Mouse (Mus musculus) kidney, embryonic 16.5 days (tissue): Measurements from ENCODE around the gene Thada. TPM values are rescaled to one million over a fixed set of nuclear protein-coding genes. Genes with fewer than 3 reads are reported as not detected.

Experiments
- ATAC-seq: fragments of 200-750 bp; cut with Nextera tagmentation; 2 replicates; pipeline ENCODE4 v1.8.0; 2017; ENCODE audit warnings: moderate TSS enrichment; ENCODE audit not compliant: low FRiP score, low TSS enrichment
- H3K27ac ChIP-seq: fragments of 300-500 bp; sonication (generic); 2 replicates; pipeline ENCODE4 v1.5.1; 2014; ENCODE audit warnings: low read length
- H3K27me3 ChIP-seq: fragments of 300-500 bp; sonication (generic); 2 replicates; pipeline ENCODE4 v1.6.1; 2014; ENCODE audit warnings: low read length, control low read depth, mixed read lengths; ENCODE audit not compliant: insufficient read depth
- H3K36me3 ChIP-seq: fragments of 300-500 bp; sonication (generic); 2 replicates; pipeline ENCODE4 v1.6.1; 2014; ENCODE audit warnings: low read length, control low read depth, mixed read lengths; ENCODE audit not compliant: insufficient read depth
- H3K4me1 ChIP-seq: fragments of 300-500 bp; sonication (generic); 2 replicates; pipeline ENCODE4 v1.6.1; 2014; ENCODE audit warnings: low read length, control low read depth, mixed read lengths; ENCODE audit not compliant: insufficient read depth
- H3K4me2 ChIP-seq: fragments of 300-500 bp; sonication (generic); replicated peaks from 2 replicates; pipeline ENCODE4 v1.6.1; 2014; ENCODE audit warnings: low read depth, low read length
- H3K4me3 ChIP-seq: fragments of 300-500 bp; sonication (generic); 2 replicates; pipeline ENCODE4 v1.5.1; 2014; ENCODE audit warnings: mild to moderate bottlenecking, low read length
- H3K9ac ChIP-seq: fragments of 300-500 bp; sonication (generic); replicated peaks from 2 replicates; pipeline ENCODE4 v1.6.1; 2014; ENCODE audit warnings: low read length
- H3K9me3 ChIP-seq: fragments of 300-500 bp; sonication (generic); 2 replicates; pipeline ENCODE4 v1.6.1; 2016; ENCODE audit warnings: low read length, control low read depth
- WGBS: fragments of 180-500 bp; shearing (Covaris S2); extraction: QIAGEN DNeasy Blood & Tissue Kit; methylation state at CpG from one replicate; pipeline ENCODE4 v1.1.7; 2014; 5-methylcytosine and 5-hydroxymethylcytosine counted together
- polyA plus RNA-seq: library from polyadenylated mRNA; unstranded; fragments of >200 nt; fragmentation: Nextera tagmentation; extraction: Ambion mirVana; gene quantifications from 2 replicates; pipeline ENCODE4 v1.2.1, GENCODE M21; 2015

The Thada gene
- polyA plus RNA-seq, 1 experiment from 2014 or later, result 9.2 TPM

- H3K4me1 ChIP-seq, result peaks cover 43% of the 10 kb centered on the region
- peak overlapping the region; percentile 61 for H3K4me2 ChIP-seq
- peak overlapping the region; percentile 36 for H3K4me3 ChIP-seq
- no peaks in the 10 kb centered on the region for H3K9me3 ChIP-seq
- H3K27ac ChIP-seq, result peak overlapping the region; percentile 95
- no peaks in the 10 kb centered on the region for H3K27me3 ChIP-seq
- 19% methylated on average over 16 of the region's 16 CpGs for WGBS
- peaks cover 17% of the 10 kb centered on the region for H3K36me3 ChIP-seq
- no peak for ATAC-seq
- H3K9ac ChIP-seq, result peak overlapping the region; percentile 70; the same call in 1 of the 2 replicates
Observed at GRCm38 (mm10) chr17:84182311-84183271, 283.4 kb downstream of the Thada start.

DNA sequence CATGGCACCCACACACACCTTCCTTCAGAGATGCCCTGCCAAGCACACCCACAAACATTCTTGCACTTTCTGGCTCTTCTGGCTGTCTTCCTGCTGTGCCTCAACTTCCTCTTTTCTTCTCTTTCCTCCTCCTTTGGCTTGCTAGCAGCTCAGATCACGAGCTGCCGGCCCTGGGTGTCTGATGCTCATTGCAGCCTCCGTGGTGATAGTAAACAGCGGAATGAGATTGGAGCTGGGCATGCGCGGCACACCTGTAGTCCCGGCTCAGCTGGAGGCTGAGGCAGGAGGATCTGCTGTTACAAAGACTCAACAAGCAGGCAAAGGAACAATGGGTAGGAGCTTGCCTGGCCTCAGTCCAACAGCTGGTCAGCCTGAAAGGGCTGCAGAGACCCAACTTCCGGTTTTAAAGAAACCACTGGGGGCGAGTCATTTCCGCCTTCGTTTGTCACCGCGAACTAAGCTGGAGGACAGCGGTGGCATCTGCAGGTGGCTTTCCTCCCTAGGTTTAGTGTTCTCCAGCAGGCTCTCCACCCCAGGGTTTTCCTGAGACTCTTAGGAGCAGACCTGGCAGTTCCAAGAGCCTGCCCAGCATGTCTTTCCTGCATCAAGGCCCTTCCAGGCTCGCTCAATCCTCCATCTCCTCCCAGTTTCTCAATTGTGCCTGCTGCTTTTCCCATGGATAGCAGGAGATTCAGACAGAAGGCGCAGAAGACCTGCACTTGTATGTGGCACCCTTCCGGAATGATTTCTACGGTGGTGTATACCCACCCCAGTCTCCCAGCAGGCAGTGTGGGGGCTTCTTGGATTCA, 284.3 kb downstream of the Thada start:
- Histone ChIP-seq H3K4me1 (peaks cover 47% of the 10 kb centered on the region), H3K9me3 (no peaks in the 10 kb centered on the region), H3K27ac (peak overlapping the region; percentile 95), H3K9ac (peak overlapping the region; percentile 30; the same call in 1 of the 2 replicates), H3K27me3 (no peaks in the 10 kb centered on the region), H3K4me2 (no peak overlapping the region), H3K36me3 (peaks cover 17% of the 10 kb centered on the region), H3K4me3 (no peak overlapping the region)
- 64% methylated on average over 18 of the region's 18 CpGs for WGBS
- no peak for ATAC-seq

DNA sequence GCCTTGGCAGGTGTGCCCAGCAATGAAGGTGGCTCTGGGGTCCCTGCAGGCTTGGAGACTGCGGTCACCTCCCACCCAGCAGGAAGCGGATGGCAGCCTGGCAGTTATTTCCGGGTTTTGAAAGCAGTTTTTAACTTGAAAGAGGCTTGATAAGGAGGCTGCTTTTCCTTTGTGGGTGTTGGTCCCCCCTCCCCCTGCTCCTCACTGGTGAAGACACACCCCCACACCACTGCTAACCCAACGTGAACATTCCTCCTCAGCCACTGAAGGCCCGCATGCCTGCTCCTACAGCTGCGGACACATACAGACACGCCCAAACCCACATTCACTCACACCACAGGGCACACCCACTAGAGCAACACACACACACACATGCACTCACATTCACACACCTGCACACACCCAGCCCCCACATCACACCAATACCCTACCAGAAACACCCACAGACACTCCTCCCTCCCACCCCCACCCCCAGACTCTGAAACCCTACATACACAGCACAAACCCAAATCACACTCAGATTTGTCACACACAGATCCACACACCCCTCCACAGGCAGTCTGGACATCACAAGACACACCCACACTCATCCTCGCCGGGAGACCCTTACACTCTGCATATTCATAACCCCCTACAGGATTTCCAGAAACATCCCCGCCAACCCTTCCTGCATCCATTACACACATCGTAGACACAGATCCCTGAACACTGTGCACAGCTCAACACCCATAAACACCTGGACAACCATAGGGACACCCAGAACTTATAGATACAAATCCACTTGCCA, 285.1 kb downstream of the Thada start:
- H3K27ac ChIP-seq, result peak overlapping the region; percentile 95
- no peak overlapping the region for H3K4me3 ChIP-seq
- 0 out of 2 replicates have a peak overlapping the region, but pooled peaks have one; percentile 3 for H3K9ac ChIP-seq
- H3K4me1 ChIP-seq, result peaks cover 47% of the 10 kb centered on the region
- H3K27me3 ChIP-seq, result no peaks in the 10 kb centered on the region
- peak; percentile 46; the same call in 1 of the 2 replicates for ATAC-seq
- WGBS, result 37% methylated on average over 11 of the region's 11 CpGs
- H3K4me2 ChIP-seq, result no peak overlapping the region; the same call in 1 of the 2 replicates
- H3K36me3 ChIP-seq, result peaks cover 9% of the 10 kb centered on the region
- no peaks in the 10 kb centered on the region for H3K9me3 ChIP-seq

- no peak overlapping the region for H3K9ac ChIP-seq
- H3K27me3 ChIP-seq, result no peaks in the 10 kb centered on the region
- ATAC-seq, result no peak
- peaks cover 47% of the 10 kb centered on the region for H3K4me1 ChIP-seq
- 68% methylated on average over 4 of the region's 4 CpGs for WGBS
- no peak overlapping the region for H3K4me3 ChIP-seq
- H3K36me3 ChIP-seq, result peaks cover 2% of the 10 kb centered on the region; the same call in 1 of the 2 replicates
- H3K27ac ChIP-seq, result peak overlapping the region; percentile 95
- no peak overlapping the region for H3K4me2 ChIP-seq
- H3K9me3 ChIP-seq, result peaks cover 4% of the 10 kb centered on the region
Observed at GRCm38 (mm10) chr17:84179973-84180365, 286.0 kb downstream of the Thada start.

DNA sequence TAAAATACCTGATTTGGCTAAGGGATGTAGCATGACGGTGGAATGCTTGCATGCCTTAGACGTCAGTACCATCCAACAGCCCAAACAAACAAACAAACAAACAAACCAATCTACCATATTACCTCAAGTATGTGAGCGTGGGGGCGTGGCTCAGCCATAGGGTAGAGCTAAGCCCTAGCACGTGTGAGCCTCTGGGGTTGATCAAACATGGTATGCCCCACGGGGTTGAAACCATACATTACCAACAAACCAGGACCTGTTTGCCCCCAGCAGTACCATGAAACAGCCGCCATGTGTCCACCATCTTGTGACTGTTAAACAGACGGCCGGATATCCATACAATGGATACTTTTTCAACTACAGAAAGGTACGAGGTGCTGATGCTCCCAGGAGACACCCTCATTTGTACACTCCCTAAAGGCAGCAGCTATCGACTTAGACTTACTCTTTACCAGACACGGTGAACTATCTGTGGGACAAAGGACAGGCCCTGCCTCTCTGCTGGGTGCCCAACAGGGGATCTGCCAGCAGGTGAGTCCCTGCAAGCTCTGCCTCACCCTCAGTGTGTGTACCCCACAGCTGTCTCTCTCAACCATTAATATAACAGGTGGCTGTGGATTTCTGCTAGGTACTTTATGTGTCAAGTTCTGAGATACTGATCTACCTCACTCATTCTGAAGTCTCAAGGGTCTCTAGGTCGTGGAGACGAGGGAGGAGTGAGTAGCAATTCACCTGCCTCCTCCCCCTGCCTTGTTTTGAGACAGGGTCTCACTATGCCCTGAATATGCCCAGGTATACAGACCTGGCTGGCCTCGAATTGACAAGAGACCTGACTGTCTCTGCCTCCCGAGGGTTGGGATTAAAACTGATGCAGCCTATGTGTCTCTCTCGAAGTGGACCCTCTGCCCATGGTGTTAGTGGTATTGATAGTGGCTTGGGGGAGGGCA, 286.7 kb downstream of the Thada start:
- H3K4me2 ChIP-seq, result no peak overlapping the region

GRCm38 (mm10) chr17:84177481-84177880, 288.5 kb downstream of the Thada start:
- Histone ChIP-seq H3K4me1 (peaks cover 34% of the 10 kb centered on the region), H3K4me2 (no peak overlapping the region), H3K36me3 (no peaks in the 10 kb centered on the region; the same call in 1 of the 2 replicates), H3K4me3 (no peak overlapping the region), H3K9me3 (peaks cover 4% of the 10 kb centered on the region), H3K9ac (no peak overlapping the region), H3K27me3 (no peaks in the 10 kb centered on the region), H3K27ac (peak overlapping the region; percentile 49)
- WGBS, result 33% methylated on average over 8 of the region's 8 CpGs
- ATAC-seq, result no peak

More for the DNA sequence above, 286.7 kb downstream of the Thada start:
- Histone ChIP-seq H3K4me1 (peaks cover 47% of the 10 kb centered on the region), H3K27me3 (no peaks in the 10 kb centered on the region), H3K4me3 (no peak overlapping the region), H3K9me3 (peaks cover 4% of the 10 kb centered on the region), H3K36me3 (no peaks in the 10 kb centered on the region; the same call in 1 of the 2 replicates), H3K9ac (no peak overlapping the region), H3K27ac (peak overlapping the region; percentile 95)
- no peak for ATAC-seq
- 90% methylated on average over 17 of the region's 17 CpGs for WGBS

DNA sequence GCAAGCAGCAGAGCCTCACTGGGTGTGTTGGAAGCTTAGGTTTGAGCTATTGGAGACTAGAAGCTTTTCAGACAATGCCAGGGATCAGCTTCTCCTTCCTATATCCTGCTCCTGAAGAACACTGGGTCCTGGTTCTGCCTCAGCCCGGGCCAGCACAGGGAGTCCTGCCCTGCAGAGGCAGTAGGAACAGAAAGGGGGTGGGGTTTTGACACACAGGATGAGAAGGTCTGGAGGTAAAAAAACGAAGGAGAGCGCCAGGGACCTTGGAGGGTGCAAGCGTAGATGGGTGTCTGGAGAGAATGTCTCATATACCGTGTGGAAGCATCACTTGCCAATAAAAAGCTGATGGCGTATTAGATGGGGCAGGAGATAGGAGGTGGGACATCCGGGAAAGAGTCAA, 289.6 kb downstream of the Thada start:
- ATAC-seq, result no peak
- Histone ChIP-seq H3K27ac (no peak overlapping the region), H3K9ac (no peak overlapping the region), H3K4me3 (no peak overlapping the region), H3K27me3 (no peaks in the 10 kb centered on the region), H3K4me2 (no peak overlapping the region), H3K36me3 (no peaks in the 10 kb centered on the region), H3K4me1 (peaks cover 24% of the 10 kb centered on the region), H3K9me3 (peaks cover 4% of the 10 kb centered on the region)
- WGBS, result 81% methylated on average over 7 of the region's 7 CpGs

DNA sequence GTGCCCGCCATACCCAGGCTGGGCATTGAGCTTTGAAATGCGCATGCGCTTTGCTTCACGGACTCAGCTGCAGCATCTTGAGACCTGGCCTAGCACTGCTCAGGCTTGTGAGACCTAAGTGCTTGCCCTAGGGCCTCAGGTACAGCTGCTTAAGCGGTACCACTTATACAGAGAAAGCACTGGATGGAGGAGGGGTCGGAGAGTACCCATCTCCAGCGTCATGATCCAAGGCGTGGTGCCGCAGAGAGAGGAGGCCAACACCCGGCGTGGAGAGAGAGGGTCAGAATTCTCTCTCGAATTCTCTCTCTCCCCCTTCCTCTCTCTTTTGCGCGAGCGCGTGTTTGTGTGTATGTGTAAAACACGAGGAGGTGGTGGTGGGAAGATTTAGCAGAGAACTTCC, 290.8 kb downstream of the Thada start:
- H3K4me1 ChIP-seq, result peaks cover 11% of the 10 kb centered on the region
- no peaks in the 10 kb centered on the region for H3K36me3 ChIP-seq
- no peak overlapping the region for H3K4me3 ChIP-seq
- peaks cover 4% of the 10 kb centered on the region for H3K9me3 ChIP-seq
- H3K4me2 ChIP-seq, result no peak overlapping the region
- no peak overlapping the region for H3K27ac ChIP-seq
- no peak overlapping the region for H3K9ac ChIP-seq
- no peak for ATAC-seq
- H3K27me3 ChIP-seq, result no peaks in the 10 kb centered on the region
- WGBS, result 96% methylated on average over 17 of the region's 17 CpGs
